Mouse (Mus musculus) cerebellum, adult 2 months (tissue): ENCODE data around the gene Thsd7a.

ENCODE experiments used
- CTCF ChIP-seq: fragments of 200-500 bp; IDR thresholded peaks from 2 replicates; pipeline ENCODE4 v1.5.1; 2011; ENCODE audit warnings: low read depth, mild to moderate bottlenecking, control low read depth, low read length, moderate library complexity, borderline replicate concordance; ENCODE audit not compliant: insufficient read depth
- POLR2A ChIP-seq: fragments of 200-500 bp; IDR thresholded peaks from 2 replicates; pipeline ENCODE4 v1.6.1; 2011; ENCODE audit warnings: low read length, control low read depth, borderline replicate concordance; ENCODE audit not compliant: insufficient read depth

DNA sequence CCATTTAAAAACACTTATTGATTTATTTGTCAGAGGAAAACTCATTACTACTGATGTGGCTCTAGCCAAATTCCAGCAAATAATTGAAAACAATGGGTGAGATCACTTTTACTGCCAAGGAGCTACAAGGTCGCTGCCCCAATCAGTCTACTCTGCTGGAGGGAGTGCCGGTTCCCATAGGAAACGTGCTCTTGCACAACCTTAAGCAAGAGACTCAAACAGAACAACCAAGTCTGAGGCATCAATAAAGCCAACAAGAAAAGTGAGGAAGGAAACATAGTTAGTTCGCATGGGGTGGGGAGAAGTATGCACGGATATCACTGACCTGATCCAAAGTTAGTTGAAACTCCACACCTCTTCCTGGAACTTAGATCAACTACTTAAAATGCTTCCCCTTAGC is 205.1 kb downstream of the Thsd7a start:
- no peak for TF ChIP-seq POLR2A
- no peak for TF ChIP-seq CTCF
